Mouse (Mus musculus) kidney, embryonic 15.5 days (tissue): ENCODE measurements around the gene Tmed9. TPM values are rescaled to one million over a fixed set of nuclear protein-coding genes. Genes with fewer than 3 reads are reported as not detected.
A peak's percentile ranks its signal among the peaks of the same experiment; 100 is the strongest.
"Not testable (repeated sequence)": the region's sequence is repeated elsewhere in the genome, so short reads cannot be mapped to it uniquely, and the experiment has no call there.

Experiments used
- ATAC-seq: fragments of 200-750 bp; cut with Nextera tagmentation; replicated peaks from 2 replicates; pipeline ENCODE4 v1.8.0; 2017; ENCODE audit warnings: moderate TSS enrichment; ENCODE audit not compliant: low FRiP score
- H3K27ac ChIP-seq: fragments of 300-500 bp; sonication (generic); 2 replicates; pipeline ENCODE4 v1.5.1; 2015; ENCODE audit warnings: mild to moderate bottlenecking, inconsistent platforms
- H3K27me3 ChIP-seq: fragments of 300-500 bp; sonication (generic); 2 replicates; pipeline ENCODE4 v1.6.1; 2015; ENCODE audit warnings: inconsistent platforms
- H3K36me3 ChIP-seq: fragments of 300-500 bp; sonication (generic); 2 replicates; pipeline ENCODE4 v1.6.1; 2015; ENCODE audit warnings: inconsistent platforms
- H3K4me1 ChIP-seq: fragments of 300-500 bp; sonication (generic); 2 replicates; pipeline ENCODE4 v1.6.1; 2015; ENCODE audit warnings: inconsistent platforms
- H3K4me2 ChIP-seq: fragments of 300-500 bp; sonication (generic); 2 replicates; pipeline ENCODE4 v1.6.1; 2015; ENCODE audit warnings: moderate library complexity, mild to moderate bottlenecking, inconsistent platforms
- H3K4me3 ChIP-seq: fragments of 300-500 bp; sonication (generic); replicated peaks from 2 replicates; pipeline ENCODE4 v1.5.1; 2015; ENCODE audit warnings: mild to moderate bottlenecking, inconsistent platforms
- H3K9ac ChIP-seq: fragments of 300-500 bp; sonication (generic); 2 replicates; pipeline ENCODE4 v1.6.1; 2015; ENCODE audit warnings: mild to moderate bottlenecking, inconsistent platforms
- H3K9me3 ChIP-seq: fragments of 300-500 bp; sonication (generic); replicated peaks from 2 replicates; pipeline ENCODE4 v1.6.1; 2016; ENCODE audit warnings: inconsistent platforms
- WGBS: fragments of 180-500 bp; shearing (Covaris S2); methylation state at CpG from one replicate; pipeline ENCODE4 v1.1.7; 2015; ENCODE audit warnings: mixed read lengths; 5-methylcytosine and 5-hydroxymethylcytosine counted together
- polyA plus RNA-seq: library from polyadenylated mRNA; unstranded; fragments of >200 nt; fragmentation: Nextera tagmentation; extraction: Ambion mirVana; gene quantifications from 2 replicates; pipeline ENCODE4 v1.2.1, GENCODE M21; 2015

Tmed9 gene
- polyA plus RNA-seq, 1 experiment from 2014 or later, result 160 TPM

DNA sequence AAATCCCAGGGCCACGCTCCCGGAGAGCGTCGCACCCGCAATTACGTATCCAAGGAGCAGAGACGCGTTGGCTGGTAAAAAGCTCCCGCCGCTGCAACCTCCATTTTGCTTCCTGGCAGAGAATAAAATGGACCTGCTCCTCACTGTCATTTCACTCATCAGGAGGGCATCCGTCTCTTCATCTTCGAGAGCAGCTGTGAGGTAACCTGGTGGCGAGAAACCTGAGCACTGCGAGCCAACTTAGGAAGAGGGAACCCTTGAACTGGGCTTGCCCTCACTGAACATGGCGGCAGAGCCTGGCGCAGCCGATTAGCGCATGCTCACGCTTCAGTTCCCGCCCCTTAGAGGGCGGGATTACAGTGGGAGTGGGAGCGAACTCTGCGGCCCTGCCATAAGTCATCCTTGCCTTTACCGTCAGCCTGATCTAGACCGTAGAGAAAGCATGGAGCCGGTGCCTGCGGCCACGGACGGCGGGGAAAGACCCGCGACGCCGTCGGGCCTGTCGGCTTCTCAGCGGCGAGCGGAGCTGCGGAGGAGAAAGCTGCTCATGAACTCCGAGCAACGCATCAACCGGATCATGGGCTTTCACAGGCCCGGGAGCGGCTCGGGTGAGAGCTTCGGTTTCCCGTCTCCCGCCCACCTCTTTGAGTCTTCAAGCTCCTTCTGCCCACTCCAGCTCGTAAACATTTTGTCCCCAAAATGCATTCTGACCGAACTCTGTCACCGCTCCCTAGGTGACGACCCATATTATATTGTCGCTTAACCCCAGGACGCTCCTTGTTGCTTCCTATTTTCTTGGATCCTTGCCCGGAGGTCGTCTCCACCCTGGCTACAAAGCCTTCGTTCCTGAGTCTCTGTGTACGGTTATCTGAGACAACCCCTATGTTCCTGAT is 49.4 kb downstream of the Tmed9 start, which contains the start of gene Caml:
Gene Caml (plus strand): TSS at position 357 of the 893 bp plus-strand sequence.
- peaks cover 21% of the 10 kb centered on the region for H3K4me1 ChIP-seq
- H3K9ac ChIP-seq, result peak within 1 kb of the TSS; percentile 86
- WGBS, result under 1% methylated on average over 59 of the region's 59 CpGs
- ATAC-seq, result peak; percentile 98
- peaks cover 31% of the 10 kb centered on the region for H3K36me3 ChIP-seq
- H3K27ac ChIP-seq, result peak within 1 kb of the TSS; percentile 94
- peak within 1 kb of the TSS; percentile 76 for H3K4me2 ChIP-seq
- H3K4me3 ChIP-seq, result peak within 1 kb of the TSS; percentile 84
- H3K9me3 ChIP-seq, result no peaks in the 10 kb centered on the region
- H3K27me3 ChIP-seq, result no peaks in the 10 kb centered on the region

DNA sequence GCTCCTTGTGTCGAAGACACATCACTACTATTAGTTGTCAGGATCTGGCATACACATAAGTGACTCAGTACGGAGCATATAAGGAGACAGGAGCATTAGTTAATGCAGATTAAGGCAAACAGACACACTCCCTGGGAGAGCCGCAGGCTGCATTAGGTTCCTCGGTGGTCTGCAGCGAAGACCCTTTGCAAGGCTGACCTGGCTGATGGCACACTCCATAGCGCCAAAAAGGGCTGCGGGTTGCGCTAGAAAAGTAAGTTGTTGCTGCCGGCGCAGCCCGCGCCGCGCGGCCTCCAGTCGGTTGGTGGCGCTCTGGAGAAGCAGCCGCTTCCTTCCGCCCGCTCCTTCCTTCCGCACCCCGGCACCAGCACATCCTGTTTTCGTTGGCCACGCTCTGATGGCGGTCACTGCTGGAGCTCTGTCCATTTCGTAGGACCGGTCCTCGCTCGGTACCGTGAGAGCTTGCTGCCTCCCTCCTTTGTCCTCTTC is 61.2 kb downstream of the Tmed9 start, which contains the start of gene Ddx46:
Gene Ddx46 (plus strand): TSS at position 389 of the 489 bp plus-strand sequence.
- Histone ChIP-seq H3K36me3 (peaks cover 60% of the 10 kb centered on the region), H3K4me1 (peaks cover 16% of the 10 kb centered on the region), H3K9ac (peak within 1 kb of the TSS; percentile 89), H3K4me3 (peak within 1 kb of the TSS; percentile 76), H3K27me3 (no peaks in the 10 kb centered on the region), H3K9me3 (no peaks in the 10 kb centered on the region), H3K27ac (peak within 1 kb of the TSS; percentile 42; the same call in 1 of the 2 replicates), H3K4me2 (peak within 1 kb of the TSS; percentile 79)
- ATAC-seq, result peak; percentile 86
- 6% methylated on average over 30 of the region's 30 CpGs for WGBS

DNA sequence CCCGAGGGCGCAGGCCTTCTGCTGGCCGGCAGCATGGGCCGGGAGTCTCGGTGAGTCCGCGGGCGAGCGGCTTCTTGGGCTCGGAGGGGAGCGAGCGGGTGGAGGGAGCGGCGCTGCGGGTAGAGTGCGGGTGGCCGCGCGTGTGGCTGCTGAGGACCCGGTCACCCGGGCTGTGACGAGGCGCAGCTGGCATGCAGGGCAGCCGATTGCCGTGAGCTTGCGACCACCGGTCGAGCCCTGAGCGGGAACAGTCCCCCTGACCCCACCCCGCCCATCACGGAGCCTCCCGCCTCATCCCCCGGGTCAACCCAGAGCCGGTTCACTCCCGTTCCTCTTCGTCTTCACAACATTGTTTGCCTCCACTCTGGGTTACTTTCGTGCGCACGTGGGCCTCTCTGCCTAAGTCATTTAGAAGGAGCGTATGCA is 61.6 kb downstream of the Tmed9 start:
- H3K27ac ChIP-seq, result peak overlapping the region; percentile 42; the same call in 1 of the 2 replicates
- no peaks in the 10 kb centered on the region for H3K27me3 ChIP-seq
- ATAC-seq, result peak; percentile 69

DNA sequence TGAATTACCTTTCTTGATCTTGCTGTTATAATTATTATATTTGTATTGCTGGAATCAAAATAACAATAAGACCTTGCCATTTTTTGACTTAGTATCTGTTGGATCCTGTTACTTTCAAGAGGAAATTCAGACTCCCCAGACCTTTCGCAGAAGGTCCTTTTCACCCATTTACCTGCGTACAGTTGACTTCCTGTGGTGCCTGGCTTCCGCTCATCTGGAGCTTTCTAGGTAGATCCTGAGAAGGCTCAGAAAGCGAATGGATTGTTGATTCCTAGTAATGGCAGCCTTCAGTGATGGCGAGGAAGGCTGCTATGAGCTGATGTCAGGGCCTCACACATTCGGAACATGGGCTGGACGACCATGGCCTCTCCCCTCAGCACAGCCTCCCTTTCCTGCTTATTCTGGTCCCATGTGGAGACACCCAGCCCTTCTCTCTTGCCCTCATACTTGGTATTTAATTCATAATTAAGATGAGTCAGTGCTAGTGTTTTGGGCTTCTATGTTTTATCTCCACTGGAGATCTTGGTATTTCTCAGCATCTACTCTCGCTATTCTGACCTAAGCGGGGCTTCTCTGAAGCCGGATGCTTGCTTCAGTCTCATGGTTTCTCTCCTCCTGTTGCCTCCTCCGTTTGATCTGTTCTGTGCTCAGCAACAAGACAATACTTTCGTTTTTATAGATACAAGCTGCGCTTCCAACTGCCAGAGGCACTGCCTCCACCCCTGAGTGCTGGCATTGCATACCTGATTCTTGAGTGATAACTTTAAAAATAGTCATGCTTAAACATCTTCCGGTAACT is 62.9 kb downstream of the Tmed9 start:
- no peaks in the 10 kb centered on the region for H3K9me3 ChIP-seq
- no peaks in the 10 kb centered on the region for H3K27me3 ChIP-seq
- H3K4me3 ChIP-seq, result peak overlapping the region; percentile 76
- H3K4me1 ChIP-seq, result peaks cover 16% of the 10 kb centered on the region
- no peak overlapping the region for H3K27ac ChIP-seq
- H3K36me3 ChIP-seq, result peaks cover 57% of the 10 kb centered on the region
- WGBS, result 90% methylated on average over 14 of the region's 14 CpGs
- ATAC-seq, result no peak
- 0 out of 2 replicates have a peak overlapping the region, but pooled peaks have one; percentile 6 for H3K9ac ChIP-seq
- H3K4me2 ChIP-seq, result peak overlapping the region; percentile 79

More for the DNA sequence above, 61.6 kb downstream of the Tmed9 start:
- H3K36me3 ChIP-seq, result peaks cover 60% of the 10 kb centered on the region
- under 1% methylated on average over 40 of the region's 40 CpGs for WGBS
- H3K4me1 ChIP-seq, result peaks cover 16% of the 10 kb centered on the region
- H3K9ac ChIP-seq, result peak overlapping the region; percentile 89
- peak overlapping the region; percentile 76 for H3K4me3 ChIP-seq
- H3K9me3 ChIP-seq, result no peaks in the 10 kb centered on the region
- peak overlapping the region; percentile 79 for H3K4me2 ChIP-seq

DNA sequence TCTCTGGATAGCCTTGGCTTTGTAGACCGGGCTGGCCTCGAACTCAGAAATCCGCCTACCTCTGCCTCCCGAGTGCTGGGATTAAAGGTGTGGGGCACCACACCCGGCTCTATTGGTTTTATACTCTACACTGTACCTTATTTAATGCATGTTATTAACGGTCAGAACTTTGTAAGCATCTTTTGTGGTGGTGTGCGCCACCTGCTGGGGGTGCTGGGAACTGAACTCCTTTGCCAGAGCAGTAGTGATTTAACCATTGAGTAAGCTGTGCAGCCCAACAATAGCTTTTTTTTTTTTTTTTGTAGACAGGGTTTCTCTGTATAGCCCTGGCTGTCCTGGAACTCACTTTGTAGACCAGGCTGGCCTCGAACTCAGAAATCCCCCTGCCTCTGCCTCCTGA is 66.9 kb downstream of the Tmed9 start:
- Histone ChIP-seq H3K4me1 (peaks cover 14% of the 10 kb centered on the region), H3K36me3 (peaks cover 63% of the 10 kb centered on the region)
- not testable (repeated sequence) for H3K9me3 ChIP-seq, H3K4me2 ChIP-seq, H3K27ac ChIP-seq, ATAC-seq, H3K9ac ChIP-seq, H3K4me3 ChIP-seq, H3K27me3 ChIP-seq
- 48% methylated on average over 8 of the region's 8 CpGs for WGBS

DNA sequence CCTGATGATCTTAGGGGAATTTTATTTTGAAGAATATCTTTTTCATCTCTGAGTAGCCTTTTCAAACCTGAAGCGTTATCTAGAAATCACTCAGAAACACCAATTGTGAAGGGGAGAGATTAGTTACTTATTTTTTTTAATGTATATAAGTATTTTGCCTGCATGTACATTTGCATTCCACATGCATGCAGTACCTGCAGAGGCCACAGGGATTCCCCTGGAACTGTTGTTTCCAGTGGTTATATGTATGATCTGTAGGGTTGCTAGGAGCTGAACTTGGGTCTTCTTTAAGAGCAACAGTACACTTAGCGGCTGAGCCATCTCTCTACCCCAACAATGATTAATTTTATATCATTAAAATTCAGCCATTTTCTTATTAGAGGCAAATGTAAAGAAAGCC is 71.0 kb downstream of the Tmed9 start:
- ATAC-seq, result no peak
- no peaks in the 10 kb centered on the region for H3K27me3 ChIP-seq
- 83% methylated on average over 2 of the region's 2 CpGs for WGBS
- H3K4me1 ChIP-seq, result no peaks in the 10 kb centered on the region
- H3K36me3 ChIP-seq, result peaks cover 81% of the 10 kb centered on the region
- H3K4me3 ChIP-seq, result no peak overlapping the region
- H3K27ac ChIP-seq, result no peak overlapping the region
- no peak overlapping the region for H3K4me2 ChIP-seq
- H3K9me3 ChIP-seq, result no peaks in the 10 kb centered on the region
- H3K9ac ChIP-seq, result no peak overlapping the region

Other genes starting within 250 kb of the Tmed9 start
- gene Mxd3, start 243.9 kb upstream of the Tmed9 start, polyA plus RNA-seq, result 26.8 and 31.0 TPM in 2 replicates
- gene Lman2, start 210.9 kb upstream of the Tmed9 start, polyA plus RNA-seq, result 115 and 118 TPM in 2 replicates
- 1.1 and 1.3 TPM in 2 replicates for gene Rgs14, start 204.0 kb upstream of the Tmed9 start, polyA plus RNA-seq
- gene Slc34a1, start 175.5 kb upstream of the Tmed9 start, polyA plus RNA-seq, result 163 and 180 TPM in 2 replicates
- not detected in 2 replicates for gene Pfn3, start 158.5 kb upstream of the Tmed9 start, polyA plus RNA-seq
- gene F12, start 146.9 kb upstream of the Tmed9 start, polyA plus RNA-seq, result 0.59 and 2.1 TPM in 2 replicates
- gene Grk6, start 128.7 kb upstream of the Tmed9 start, polyA plus RNA-seq, result 41.6 and 45.9 TPM in 2 replicates
- gene Prr7, start 109.5 kb upstream of the Tmed9 start, polyA plus RNA-seq, result 0.70 and 0.75 TPM in 2 replicates
- gene Dbn1, start 85.6 kb upstream of the Tmed9 start, polyA plus RNA-seq, result 168 and 193 TPM in 2 replicates
- gene Pdlim7, start 60.1 kb upstream of the Tmed9 start, polyA plus RNA-seq, result 141 and 169 TPM in 2 replicates
- gene Dok3, start 44.4 kb upstream of the Tmed9 start, polyA plus RNA-seq, result 2.9 and 3.0 TPM in 2 replicates
- gene Ddx41, start 37.1 kb upstream of the Tmed9 start, polyA plus RNA-seq, result 80.4 and 87.4 TPM in 2 replicates
- gene Fam193b, start 2.6 kb upstream of the Tmed9 start, polyA plus RNA-seq, result 35.1 and 43.2 TPM in 2 replicates
- gene B4galt7, start 26.2 kb downstream of the Tmed9 start, polyA plus RNA-seq, result 25.9 and 28.9 TPM in 2 replicates
- 55.2 and 60.7 TPM in 2 replicates for gene Caml, start 49.3 kb downstream of the Tmed9 start, polyA plus RNA-seq
- 38.0 and 38.7 TPM in 2 replicates for gene Ddx46, start 61.3 kb downstream of the Tmed9 start, polyA plus RNA-seq
- gene B230219D22Rik, start 119.4 kb downstream of the Tmed9 start, polyA plus RNA-seq, result 63.0 and 64.1 TPM in 2 replicates
- gene Txndc15, start 140.9 kb downstream of the Tmed9 start, polyA plus RNA-seq, result 91.8 and 92.4 TPM in 2 replicates
- 54.9 and 57.6 TPM in 2 replicates for gene Pcbd2, start 153.6 kb downstream of the Tmed9 start, polyA plus RNA-seq
- gene Catsper3, start 210.8 kb downstream of the Tmed9 start, polyA plus RNA-seq, result not detected in 2 replicates